Mouse (Mus musculus) hindbrain, embryonic 16.5 days (tissue): ENCODE measurements around the gene Stard3. TPM values are rescaled to one million over a fixed set of nuclear protein-coding genes. Genes with fewer than 3 reads are reported as not detected.

Source experiments
- ATAC-seq: fragments of 200-750 bp; cut with Nextera tagmentation; 2 replicates; pipeline ENCODE4 v1.8.0; 2017; ENCODE audit warnings: moderate TSS enrichment, moderate library complexity
- H3K27ac ChIP-seq: fragments of 300-500 bp; sonication (generic); 2 replicates; pipeline ENCODE4 v1.5.1; 2014; ENCODE audit warnings: low read depth, mild to moderate bottlenecking, control low read depth, low read length, moderate library complexity
- H3K27me3 ChIP-seq: fragments of 300-500 bp; sonication (generic); replicated peaks from 2 replicates; pipeline ENCODE4 v1.6.1; 2014; ENCODE audit warnings: low read length; ENCODE audit not compliant: control insufficient read depth, insufficient read depth
- H3K36me3 ChIP-seq: fragments of 300-500 bp; sonication (generic); 2 replicates; pipeline ENCODE4 v1.6.1; 2014; ENCODE audit warnings: mild to moderate bottlenecking, low read length, moderate library complexity, mixed read lengths; ENCODE audit not compliant: control insufficient read depth, insufficient read depth
- H3K4me1 ChIP-seq: fragments of 300-500 bp; sonication (generic); 2 replicates; pipeline ENCODE4 v1.6.1; 2014; ENCODE audit warnings: low read depth, low read length; ENCODE audit not compliant: control insufficient read depth, insufficient read depth
- H3K4me2 ChIP-seq: fragments of 300-500 bp; sonication (generic); 2 replicates; pipeline ENCODE4 v1.6.1; 2014; ENCODE audit warnings: mild to moderate bottlenecking, low read length, control low read depth, moderate library complexity
- H3K4me3 ChIP-seq: fragments of 300-500 bp; sonication (generic); 2 replicates; pipeline ENCODE4 v1.5.1; 2014; ENCODE audit warnings: mild to moderate bottlenecking, low read length, control low read depth, moderate library complexity
- H3K9ac ChIP-seq: fragments of 300-500 bp; sonication (generic); 2 replicates; pipeline ENCODE4 v1.6.1; 2014; ENCODE audit warnings: low read depth, mild to moderate bottlenecking, control low read depth, low read length, moderate library complexity
- H3K9me3 ChIP-seq: fragments of 300-500 bp; sonication (generic); 2 replicates; pipeline ENCODE4 v1.6.1; 2014; ENCODE audit warnings: mild to moderate bottlenecking, low read length, moderate library complexity; ENCODE audit not compliant: control insufficient read depth
- WGBS: fragments of 180-500 bp; shearing (Covaris S2); extraction: QIAGEN DNeasy Blood & Tissue Kit; methylation state at CpG from one replicate; pipeline ENCODE4 v1.1.7; 2014; 5-methylcytosine and 5-hydroxymethylcytosine counted together
- polyA plus RNA-seq: library from polyadenylated mRNA; unstranded; fragments of >200 nt; fragmentation: Nextera tagmentation; extraction: Ambion mirVana; gene quantifications from 2 replicates; pipeline ENCODE4 v1.2.1, GENCODE M21; 2015

The Stard3 gene
- polyA plus RNA-seq, 1 experiment from 2014 or later, result 39.0 TPM

DNA sequence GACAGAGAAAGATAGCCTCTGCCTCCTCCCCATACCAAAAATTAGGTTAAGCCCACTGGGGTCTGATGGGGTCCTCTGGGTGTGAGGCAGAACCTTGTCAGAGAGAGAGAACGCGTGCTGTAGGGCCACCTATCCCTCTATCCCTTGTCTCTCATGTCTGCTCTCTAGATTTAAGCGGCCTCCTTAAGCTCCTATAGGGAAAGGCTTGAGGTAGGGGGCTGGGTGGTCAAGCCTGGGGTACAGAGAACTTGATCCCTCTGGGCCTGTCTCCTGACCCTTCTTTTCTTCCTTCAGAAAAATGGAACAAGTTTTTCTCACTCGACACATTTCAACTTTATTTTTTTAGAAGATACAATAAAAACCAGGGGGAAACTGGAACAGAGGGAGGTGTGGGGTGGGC is 25.3 kb upstream of the Stard3 start:
- WGBS, result 72% methylated on average over 4 of the region's 4 CpGs
- Histone ChIP-seq H3K4me2 (no peak overlapping the region), H3K9me3 (no peaks in the 10 kb centered on the region), H3K4me3 (no peak overlapping the region), H3K4me1 (peaks cover 17% of the 10 kb centered on the region), H3K27me3 (peaks cover 61% of the 10 kb centered on the region), H3K27ac (peak overlapping the region; percentile 67), H3K9ac (no peak overlapping the region), H3K36me3 (no peaks in the 10 kb centered on the region)
- ATAC-seq, result no peak

DNA sequence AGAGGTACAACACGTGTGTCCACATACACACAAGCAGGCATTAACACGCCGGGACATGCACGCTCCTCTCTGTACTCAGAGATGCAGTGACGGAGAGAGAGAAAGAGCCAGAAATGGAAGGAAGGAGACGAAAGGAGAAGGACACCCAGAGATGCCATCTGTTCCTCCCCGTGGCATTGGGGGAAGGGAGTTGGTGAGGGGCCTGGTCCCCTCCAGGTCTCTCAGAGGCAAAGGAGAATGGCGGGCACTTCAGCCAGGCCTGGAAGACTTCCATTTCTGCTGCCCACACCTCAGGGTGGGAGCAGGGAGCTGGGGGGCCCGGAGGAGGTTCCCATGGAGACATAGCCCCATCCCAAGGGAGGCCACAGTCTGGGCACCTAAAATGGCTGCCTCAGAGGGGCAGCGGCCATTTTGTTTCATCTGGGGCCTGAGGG is 24.9 kb upstream of the Stard3 start:
- peaks cover 62% of the 10 kb centered on the region for H3K27me3 ChIP-seq
- 62% methylated on average over 10 of the region's 10 CpGs for WGBS
- no peak for ATAC-seq

DNA sequence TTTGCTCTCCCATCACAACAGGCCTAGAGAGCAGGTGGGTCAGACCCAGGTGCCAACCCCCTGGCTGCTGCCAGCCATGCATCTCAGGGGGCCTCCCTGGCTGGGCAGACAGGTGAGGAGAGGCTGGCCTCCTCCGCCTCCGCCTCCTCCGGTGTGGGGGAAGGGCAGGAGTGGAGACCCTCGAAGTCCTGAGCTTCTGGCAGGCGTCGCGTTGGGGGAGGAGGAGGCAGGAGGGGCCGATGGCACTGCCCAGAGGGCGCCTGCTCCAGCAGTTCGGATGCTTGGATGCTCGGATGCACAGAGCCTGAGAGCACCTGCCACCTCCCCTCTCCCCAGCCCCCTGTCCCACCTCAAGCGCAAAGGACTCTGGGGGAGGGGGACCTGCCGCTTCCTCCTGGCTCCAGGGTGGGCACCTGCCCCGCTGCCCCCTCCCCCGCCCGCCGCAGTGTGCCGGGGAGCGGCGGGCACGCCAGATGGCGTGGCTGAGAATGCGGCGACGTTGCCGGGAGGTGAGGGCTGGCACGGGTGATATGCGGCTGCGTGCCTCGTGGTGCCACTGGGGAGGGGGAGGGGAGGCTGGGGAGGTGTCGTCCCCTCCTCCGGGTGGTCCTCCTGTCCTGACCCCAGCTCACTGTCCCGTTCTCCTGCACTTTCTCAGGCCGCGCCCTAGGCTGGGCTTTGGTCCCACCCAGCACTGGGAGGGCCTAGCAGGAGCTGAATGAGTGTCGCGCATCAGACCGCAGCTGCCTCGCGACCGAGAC is 24.0 kb upstream of the Stard3 start:
- ATAC-seq, result 0 out of 2 replicates have a peak, but pooled peaks have one; percentile 25
- H3K9me3 ChIP-seq, result no peaks in the 10 kb centered on the region

More for the DNA sequence above, 24.9 kb upstream of the Stard3 start:
- Histone ChIP-seq H3K4me2 (no peak overlapping the region), H3K4me3 (no peak overlapping the region), H3K27ac (peak overlapping the region; percentile 67), H3K36me3 (no peaks in the 10 kb centered on the region), H3K9me3 (no peaks in the 10 kb centered on the region), H3K9ac (no peak overlapping the region), H3K4me1 (peaks cover 13% of the 10 kb centered on the region)

DNA sequence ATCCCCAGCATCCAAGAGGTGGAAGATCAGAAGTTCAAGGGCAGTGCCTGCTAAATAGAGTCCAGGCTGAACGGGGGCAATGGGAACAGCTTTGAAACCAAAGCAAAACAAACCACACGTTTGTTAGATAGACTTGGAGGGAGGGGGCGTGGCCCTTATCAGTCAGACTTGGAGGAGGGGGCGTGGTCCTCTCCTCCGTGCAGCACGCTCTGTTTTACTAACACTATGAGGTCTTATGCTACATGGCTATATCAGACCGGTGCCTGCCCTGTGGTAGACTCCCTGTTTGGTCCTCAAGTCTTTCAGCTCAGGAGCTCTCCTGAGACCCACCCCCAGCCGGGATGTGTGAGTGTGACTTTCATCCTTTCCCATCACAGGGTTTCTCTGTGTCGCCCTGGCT is 22.9 kb upstream of the Stard3 start:
- Histone ChIP-seq H3K27ac (no peak overlapping the region), H3K27me3 (peaks cover 64% of the 10 kb centered on the region), H3K4me3 (no peak overlapping the region), H3K9me3 (no peaks in the 10 kb centered on the region), H3K9ac (no peak overlapping the region), H3K4me2 (no peak overlapping the region), H3K36me3 (no peaks in the 10 kb centered on the region), H3K4me1 (peaks cover 27% of the 10 kb centered on the region)
- ATAC-seq, result no peak
- 6% methylated on average over 9 of the region's 9 CpGs for WGBS

More for the DNA sequence above, 24.0 kb upstream of the Stard3 start:
- peak overlapping the region; percentile 70 for H3K4me2 ChIP-seq
- no peaks in the 10 kb centered on the region for H3K36me3 ChIP-seq
- peak overlapping the region; percentile 63 for H3K9ac ChIP-seq
- H3K4me1 ChIP-seq, result peaks cover 18% of the 10 kb centered on the region
- H3K4me3 ChIP-seq, result peak overlapping the region; percentile 36
- peaks cover 62% of the 10 kb centered on the region for H3K27me3 ChIP-seq
- WGBS, result under 1% methylated on average over 24 of the region's 41 CpGs
- peak overlapping the region; percentile 67 for H3K27ac ChIP-seq

DNA sequence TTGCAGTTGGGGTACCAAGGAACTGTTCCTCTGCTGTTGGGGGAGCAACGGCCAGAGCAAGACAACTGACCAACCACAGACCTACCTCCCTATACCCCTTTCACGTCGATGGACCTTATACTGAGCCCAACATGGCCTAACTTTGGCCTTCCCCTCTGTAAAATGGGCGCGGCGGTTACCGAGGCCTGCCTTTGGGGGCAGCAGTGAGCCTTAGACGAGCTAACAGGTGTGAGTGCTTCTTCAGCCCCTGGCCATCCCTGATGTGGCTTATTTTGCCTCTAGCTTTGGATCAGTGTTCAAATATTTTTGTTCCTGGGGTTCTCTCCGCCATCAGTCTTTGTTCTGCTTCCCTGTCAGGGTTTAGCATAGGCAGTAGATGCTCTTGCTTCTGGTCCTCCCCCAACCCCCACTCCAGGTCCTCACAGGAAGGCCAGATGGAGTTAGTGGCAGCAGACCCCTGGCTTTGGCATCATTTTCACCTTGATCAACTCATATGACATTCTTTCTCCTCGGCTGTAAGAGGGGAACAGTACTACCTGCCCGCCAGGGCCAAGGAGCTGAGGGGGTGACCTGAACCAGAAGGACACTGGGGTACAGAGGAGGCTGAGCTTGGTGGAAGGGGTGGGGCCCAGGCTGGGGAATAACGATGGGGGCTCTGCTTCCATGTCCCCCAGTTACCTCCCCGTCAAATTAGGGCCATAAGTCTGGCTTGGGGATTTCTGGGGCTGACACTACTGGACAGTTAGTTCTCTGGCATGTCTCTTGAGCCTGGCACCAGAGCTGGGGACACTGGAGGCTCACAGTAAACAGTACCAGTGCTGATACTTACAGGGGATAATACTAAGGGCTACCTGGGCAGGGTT is 21.7 kb upstream of the Stard3 start:
- Histone ChIP-seq H3K9me3 (no peaks in the 10 kb centered on the region), H3K9ac (no peak overlapping the region), H3K27ac (no peak overlapping the region), H3K4me2 (no peak overlapping the region), H3K36me3 (no peaks in the 10 kb centered on the region), H3K4me3 (no peak overlapping the region), H3K27me3 (peaks cover 53% of the 10 kb centered on the region), H3K4me1 (peaks cover 27% of the 10 kb centered on the region)
- no peak for ATAC-seq
- WGBS, result 20% methylated on average over 13 of the region's 13 CpGs

DNA sequence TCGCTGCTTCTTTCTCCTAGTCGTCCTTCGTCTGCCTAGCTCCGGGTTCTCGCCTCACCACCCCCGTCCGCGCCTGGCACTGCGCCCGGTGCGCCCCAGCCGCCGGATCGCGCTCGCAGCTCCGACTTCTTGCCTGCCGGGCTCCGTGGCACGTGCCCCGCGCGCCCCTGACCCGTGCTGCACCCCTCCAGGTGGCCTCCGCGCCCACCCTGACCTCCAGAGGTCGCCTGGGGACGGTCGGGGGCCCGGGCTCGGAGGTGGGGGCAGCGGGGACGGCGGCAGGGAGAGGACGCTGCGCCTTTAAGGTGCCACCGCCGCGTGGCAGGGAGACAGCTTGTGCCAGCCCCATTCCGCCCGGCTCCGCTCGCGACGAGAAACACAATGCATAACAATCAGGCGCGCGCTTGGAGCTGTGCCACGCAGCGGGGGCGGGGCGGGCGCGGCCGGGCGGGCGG is 19.6 kb upstream of the Stard3 start:
- Histone ChIP-seq H3K36me3 (no peaks in the 10 kb centered on the region), H3K9ac (peak overlapping the region; percentile 74), H3K27me3 (peaks cover 43% of the 10 kb centered on the region), H3K27ac (peak overlapping the region; percentile 93), H3K4me3 (peak overlapping the region; percentile 53), H3K9me3 (no peaks in the 10 kb centered on the region), H3K4me2 (peak overlapping the region; percentile 96), H3K4me1 (peaks cover 30% of the 10 kb centered on the region)
- 0 out of 2 replicates have a peak, but pooled peaks have one; percentile 60 for ATAC-seq
- 1% methylated on average over 42 of the region's 57 CpGs for WGBS

DNA sequence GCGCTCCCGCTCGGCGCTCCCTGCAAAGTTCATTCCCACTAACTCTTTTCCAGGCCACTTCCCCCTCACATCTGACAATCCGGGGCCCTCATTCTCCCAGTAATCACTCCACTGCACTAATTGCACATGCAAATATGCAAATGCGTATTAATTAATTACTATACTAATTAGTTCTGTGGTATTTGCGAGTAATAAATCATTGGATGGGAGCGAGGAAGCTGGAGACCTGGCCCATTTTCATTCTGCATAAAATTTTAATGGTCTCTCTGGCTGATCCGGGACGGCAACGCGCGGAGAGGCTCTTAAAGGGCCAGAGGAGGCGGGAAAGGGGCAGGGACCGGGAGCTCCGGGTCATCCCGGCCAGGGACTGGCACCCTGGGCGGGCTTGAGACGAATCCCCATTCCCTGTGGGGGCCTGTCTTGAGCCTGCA is 19.1 kb upstream of the Stard3 start:
- 0 out of 2 replicates have a peak, but pooled peaks have one; percentile 15 for ATAC-seq
- H3K9me3 ChIP-seq, result no peaks in the 10 kb centered on the region
- WGBS, result under 1% methylated on average over 19 of the region's 19 CpGs
- peak overlapping the region; percentile 53 for H3K4me3 ChIP-seq
- H3K4me2 ChIP-seq, result peak overlapping the region; percentile 96
- H3K9ac ChIP-seq, result peak overlapping the region; percentile 74
- H3K36me3 ChIP-seq, result no peaks in the 10 kb centered on the region
- H3K4me1 ChIP-seq, result peaks cover 29% of the 10 kb centered on the region
- peak overlapping the region; percentile 93 for H3K27ac ChIP-seq
- H3K27me3 ChIP-seq, result peaks cover 38% of the 10 kb centered on the region

DNA sequence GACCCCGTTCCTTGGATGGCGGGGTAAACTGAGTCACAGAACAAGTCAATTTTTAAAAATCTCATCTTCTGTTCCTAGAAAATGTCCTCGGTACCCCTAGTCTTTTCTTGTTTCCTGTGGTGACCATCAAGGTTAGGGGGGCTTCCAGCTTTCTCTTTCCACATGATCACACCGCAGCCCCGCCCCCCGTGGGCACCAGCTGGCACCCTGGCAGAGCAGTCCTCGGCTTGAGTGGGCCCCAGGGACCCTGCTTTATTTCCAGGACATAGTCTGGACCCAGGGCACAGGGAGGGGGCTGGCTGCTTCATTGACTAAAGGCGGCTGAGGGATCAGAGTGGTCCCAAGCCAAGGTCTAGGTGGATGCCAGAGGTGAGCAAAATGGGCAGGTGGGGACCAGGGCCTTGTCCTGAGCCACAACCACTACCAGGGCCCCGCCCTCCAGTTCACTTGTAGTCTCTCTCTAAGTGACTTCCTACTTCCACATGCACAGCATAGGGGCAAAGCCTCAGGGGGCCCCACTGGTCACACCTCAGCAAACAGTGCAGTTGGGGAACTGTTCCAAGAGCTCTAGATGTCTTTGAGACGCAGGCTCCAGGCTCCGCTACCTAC is 18.4 kb upstream of the Stard3 start:
- Histone ChIP-seq H3K4me2 (peak overlapping the region; percentile 96), H3K4me3 (peak overlapping the region; percentile 53; the same call in 1 of the 2 replicates), H3K9me3 (no peaks in the 10 kb centered on the region), H3K36me3 (no peaks in the 10 kb centered on the region), H3K4me1 (peaks cover 23% of the 10 kb centered on the region), H3K27ac (peak overlapping the region; percentile 93), H3K27me3 (peaks cover 34% of the 10 kb centered on the region), H3K9ac (peak overlapping the region; percentile 74; the same call in 1 of the 2 replicates)
- WGBS, result 5% methylated on average over 11 of the region's 11 CpGs
- peak; percentile 13; the same call in 1 of the 2 replicates for ATAC-seq
